Mouse (Mus musculus) G1E (cell line): ENCODE data around the gene Prcd. TPM values are rescaled to one million over a fixed set of nuclear protein-coding genes. Genes with fewer than 3 reads are reported as not detected.

Source experiments
- ATAC-seq: 2 replicates; pipeline ENCODE4 v1.8.0; 2016; ENCODE audit warnings: mild to moderate bottlenecking; ENCODE audit not compliant: insufficient number of reproducible peaks, poor library complexity, low FRiP score, severe bottlenecking; ENCODE audit errors: extremely low read depth
- DNase-seq: peaks from one replicate; pipeline ENCODE4 v3.0.0; 2012; ENCODE audit warnings: low spot score
- H3K27me3 ChIP-seq: 2 replicates; pipeline ENCODE4 v1.6.1; 2012; ENCODE audit warnings: mild to moderate bottlenecking, low read length, inconsistent platforms; ENCODE audit not compliant: insufficient read depth
- H3K36me3 ChIP-seq: replicated peaks from 2 replicates; pipeline ENCODE3; 2012; ENCODE audit warnings: mild to moderate bottlenecking, inconsistent platforms
- H3K4me1 ChIP-seq: 2 replicates; pipeline ENCODE4 v1.6.1; 2012; ENCODE audit warnings: low read depth, low read length, inconsistent platforms, mixed read lengths; ENCODE audit not compliant: insufficient read depth
- H3K4me3 ChIP-seq: 2 replicates; pipeline ENCODE4 v1.5.1; 2012; ENCODE audit warnings: low read depth, mild to moderate bottlenecking, inconsistent platforms, low read length, moderate library complexity, mixed read lengths
- H3K9me3 ChIP-seq: replicated peaks from 2 replicates; pipeline ENCODE4 v1.6.1; 2012; ENCODE audit warnings: inconsistent platforms
- CTCF ChIP-seq: IDR thresholded peaks from 2 replicates; pipeline ENCODE4 v1.5.1; 2012; ENCODE audit warnings: low read depth, low read length, inconsistent platforms, mixed read lengths
- GATA1 ChIP-seq: IDR thresholded peaks from 2 replicates; pipeline ENCODE4 v1.6.1; 2012; ENCODE audit warnings: borderline replicate concordance, low read length, inconsistent platforms, mixed read lengths
- GATA2 ChIP-seq: IDR thresholded peaks from 2 replicates; pipeline ENCODE4 v1.6.1; 2012; ENCODE audit warnings: low read depth, low read length, inconsistent platforms, borderline replicate concordance
- POLR2AphosphoS5 ChIP-seq: IDR thresholded peaks from 2 replicates; pipeline ENCODE4 v1.6.1; 2012; ENCODE audit warnings: low read depth, low read length, inconsistent platforms; ENCODE audit not compliant: insufficient replicate concordance
- TAL1 ChIP-seq: conservative IDR thresholded peaks from 2 replicates; pipeline ENCODE4 v1.6.1; 2012; ENCODE audit warnings: low read depth, low read length, inconsistent platforms, mixed read lengths
- polyA plus RNA-seq: library from polyadenylated mRNA; stranded (reverse); fragments of >175 nt; gene quantifications from 2 replicates; pipeline ENCODE4 v1.2.3, GENCODE M21; 2012
- total RNA-seq, 2 experiments: library from RNA; stranded (forward) in 1 of 2; stranded (reverse) in 1 of 2; fragments of 200-1000 nt in 1 of 2; fragments of >200 nt in 1 of 2; fragmentation: Nextera tagmentation in 1 of 2; gene quantifications; 2 replicates each; pipeline ENCODE4 v1.2.3; 2014 to 2017

Gene Prcd
- total and polyA plus RNA-seq, 3 experiments: 1.5 to 3.2 (median 2.6) TPM

DNA sequence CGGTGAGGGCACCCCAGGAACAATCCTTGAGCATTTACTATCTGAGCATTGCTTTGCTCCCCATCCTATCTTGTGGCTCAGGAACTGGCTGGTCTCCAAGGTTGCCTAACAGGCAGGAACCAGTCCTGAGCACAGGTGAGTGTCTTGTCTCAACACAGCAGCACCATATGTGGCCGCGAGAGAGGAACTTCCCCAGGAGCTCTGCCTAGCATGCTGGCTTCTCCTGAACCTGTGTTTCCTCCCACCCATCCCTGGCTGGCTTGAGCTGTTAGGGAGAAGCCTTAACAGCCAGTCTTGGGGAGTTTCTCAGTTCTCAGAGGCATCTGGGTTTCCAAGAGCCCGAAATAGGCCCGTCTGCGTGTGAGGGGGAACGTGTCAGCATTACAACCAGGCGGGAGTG is 2.0 kb upstream of the Prcd start:
- peaks cover 4% of the 10 kb centered on the region; the same call in 1 of the 2 replicates for H3K9me3 ChIP-seq
- H3K4me1 ChIP-seq: peaks cover 52% of the 10 kb centered on the region
- DNase-seq (no peak), ATAC-seq (no peak)
- no peak overlapping the region for H3K4me3 ChIP-seq
- no peak for TF ChIP-seq POLR2AphosphoS5
- no peak for TF ChIP-seq GATA1
- no peak for TF ChIP-seq TAL1
- H3K36me3 ChIP-seq: no peaks in the 10 kb centered on the region
- peaks cover 54% of the 10 kb centered on the region for H3K27me3 ChIP-seq

DNA sequence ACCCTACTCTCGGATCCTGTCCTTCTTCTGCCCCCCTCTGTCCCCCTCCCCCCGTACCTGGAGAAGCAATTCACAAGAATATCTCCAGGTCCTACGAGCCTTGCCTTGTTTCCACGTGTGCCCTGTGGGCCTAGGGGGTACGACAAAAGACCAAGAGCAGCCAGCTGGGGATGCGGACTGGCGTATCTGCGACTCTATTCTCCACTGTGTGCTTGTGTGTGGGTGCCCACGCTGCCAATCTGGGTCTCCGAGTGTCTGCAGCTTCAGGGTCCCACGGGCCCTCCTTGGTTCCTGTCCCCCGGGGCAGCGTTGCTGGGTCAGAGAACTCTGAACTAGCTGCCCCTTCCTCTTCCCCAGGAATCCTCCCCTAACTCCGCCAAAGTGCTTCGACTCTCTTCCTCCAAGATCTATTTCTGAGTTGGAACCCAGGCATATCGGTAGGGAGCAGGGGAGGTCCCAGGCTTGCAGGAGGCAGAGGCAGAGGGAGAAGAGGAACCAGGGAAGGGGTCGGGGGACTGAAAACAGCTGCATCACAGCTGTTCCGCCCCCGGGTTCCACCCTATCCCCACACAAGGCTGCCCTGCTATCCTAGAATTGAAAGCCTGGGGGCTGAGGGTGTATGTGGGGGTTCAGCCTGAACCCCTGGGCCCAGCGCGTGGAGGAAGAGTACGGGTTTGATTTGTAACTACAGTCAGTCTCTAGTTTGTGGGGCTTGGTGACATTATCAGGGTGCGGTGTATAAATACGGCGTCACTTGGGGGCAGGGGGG is 820 bp upstream of the Prcd start:
- no peaks in the 10 kb centered on the region for H3K36me3 ChIP-seq
- TF ChIP-seq CTCF: no peak
- peaks cover 54% of the 10 kb centered on the region for H3K27me3 ChIP-seq

DNA sequence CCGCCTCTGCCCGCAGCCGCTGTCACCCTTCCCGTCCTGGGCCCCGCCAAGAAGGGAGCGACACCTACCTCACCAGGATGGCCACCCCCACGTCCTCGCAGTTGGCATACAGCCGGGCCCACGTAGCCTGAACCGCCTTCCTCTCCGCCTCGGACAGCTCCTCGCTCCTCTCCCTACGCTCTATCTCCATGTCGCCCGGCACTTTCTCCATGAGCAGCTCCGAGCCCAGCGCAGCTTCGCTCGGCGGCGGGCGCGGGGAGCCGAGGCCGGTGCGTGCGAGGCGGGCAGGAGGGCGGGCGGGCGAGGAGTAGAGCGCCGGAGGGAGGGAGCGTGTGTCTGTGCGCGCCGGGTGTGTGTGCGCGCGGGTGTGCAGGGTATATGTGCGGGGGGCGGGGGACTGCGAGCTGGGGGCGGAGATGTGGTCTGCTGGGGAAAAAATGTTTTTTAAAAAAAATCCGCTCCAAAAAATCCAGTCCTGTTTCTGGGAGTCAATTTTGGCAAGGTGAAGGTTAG is 431 bp downstream of the Prcd start:
- peaks cover 52% of the 10 kb centered on the region for H3K4me1 ChIP-seq
- DNase-seq (no peak), ATAC-seq (no peak)
- peaks cover 53% of the 10 kb centered on the region for H3K27me3 ChIP-seq
- H3K9me3 ChIP-seq: peaks cover 4% of the 10 kb centered on the region; the same call in 1 of the 2 replicates
- peak overlapping the region; percentile 23; the same call in 1 of the 2 replicates for H3K4me3 ChIP-seq
- TF ChIP-seq CTCF: no peak
- no peak for TF ChIP-seq GATA2
- no peak for TF ChIP-seq GATA1
- TF ChIP-seq POLR2AphosphoS5: no peak
- TF ChIP-seq TAL1: no peak
- no peaks in the 10 kb centered on the region for H3K36me3 ChIP-seq

More for the DNA sequence above, 820 bp upstream of the Prcd start:
- ATAC-seq: no peak
- Histone ChIP-seq H3K4me1 (peaks cover 52% of the 10 kb centered on the region), H3K4me3 (no peak overlapping the region), H3K9me3 (peaks cover 4% of the 10 kb centered on the region; the same call in 1 of the 2 replicates)
- DNase-seq: no peak

DNA sequence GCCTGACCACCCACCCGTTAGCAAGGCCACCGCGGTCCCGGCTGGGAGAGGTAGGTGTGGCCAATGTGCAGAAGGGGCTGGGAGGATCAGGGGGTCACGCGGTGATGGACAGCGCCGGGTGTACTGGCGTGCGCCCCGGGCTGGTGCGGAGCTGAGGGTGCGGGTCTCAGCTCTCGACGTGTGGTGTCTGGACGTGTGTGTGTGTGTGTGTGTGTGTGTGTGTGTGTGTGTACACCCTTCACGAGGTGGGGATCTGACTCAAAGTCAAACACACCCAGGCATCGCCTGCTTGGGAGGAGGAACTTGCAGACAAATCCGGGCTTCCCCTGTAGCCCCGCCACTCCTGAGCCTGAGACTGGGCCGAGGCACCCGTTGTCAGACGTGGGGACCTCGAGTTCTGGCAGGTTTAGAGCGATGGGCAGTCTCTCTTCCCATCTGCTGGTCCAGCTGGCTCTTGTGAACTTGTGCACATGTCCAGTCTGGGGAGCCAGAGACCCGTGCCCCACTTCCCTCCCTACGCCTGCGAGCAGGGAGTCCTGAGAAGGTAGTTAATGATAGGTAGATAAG is 1.0 kb downstream of the Prcd start, which contains the start of gene Cygb:
Gene Cygb (minus strand): TSS at position 59 of the 567 bp plus-strand sequence.
- peaks cover 48% of the 10 kb centered on the region for H3K27me3 ChIP-seq
- ATAC-seq (no peak), DNase-seq (no peak)
- peaks cover 52% of the 10 kb centered on the region for H3K4me1 ChIP-seq
- peaks cover 4% of the 10 kb centered on the region; the same call in 1 of the 2 replicates for H3K9me3 ChIP-seq
- no peak for TF ChIP-seq POLR2AphosphoS5
- no peak for TF ChIP-seq TAL1
- TF ChIP-seq GATA1: no peak
- TF ChIP-seq CTCF: no peak
- TF ChIP-seq GATA2: no peak
- H3K36me3 ChIP-seq: no peaks in the 10 kb centered on the region
- H3K4me3 ChIP-seq: peak within 1 kb of the TSS; percentile 23; the same call in 1 of the 2 replicates

DNA sequence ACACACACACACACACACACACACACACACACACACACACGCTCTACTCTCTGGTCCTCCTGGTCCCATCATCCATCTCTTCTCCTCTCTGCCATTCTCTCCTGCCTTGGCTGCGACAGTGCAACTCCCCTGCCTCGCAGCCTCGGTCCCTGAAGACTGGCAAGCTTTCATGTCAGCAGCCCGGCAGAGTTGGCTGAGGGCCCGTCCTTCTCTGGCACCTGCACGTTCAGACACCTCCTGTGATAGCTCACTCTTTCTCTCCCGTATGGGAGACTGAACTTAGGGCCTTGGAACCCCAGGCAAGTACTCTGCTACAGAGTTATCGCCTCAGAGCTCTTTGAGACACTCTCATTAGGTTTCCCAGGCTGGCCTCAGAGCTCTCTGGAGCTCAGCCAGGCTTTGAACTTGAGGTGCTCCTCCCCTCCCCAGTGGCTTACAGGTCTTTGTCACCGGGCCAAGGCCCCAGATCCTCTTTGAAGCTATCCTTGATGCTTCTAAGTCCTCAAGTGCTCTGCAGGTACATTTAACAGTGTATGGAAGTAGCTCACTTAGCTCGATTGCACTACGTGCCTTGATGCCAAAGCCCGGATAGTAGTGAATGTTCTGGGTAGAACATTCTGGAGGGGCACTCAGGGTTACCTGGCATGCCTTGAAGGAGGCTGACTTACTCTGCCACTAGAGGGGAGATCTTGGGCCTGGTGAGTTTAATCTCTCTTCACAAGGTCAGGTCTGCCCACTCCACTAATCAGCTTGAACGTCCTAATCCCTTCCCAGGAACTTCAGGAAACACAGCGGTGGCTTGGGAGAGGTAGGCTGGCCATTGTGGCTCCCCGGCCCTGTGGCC is 3.2 kb downstream of the Prcd start:
- no peak for TF ChIP-seq GATA1
- peaks cover 4% of the 10 kb centered on the region; the same call in 1 of the 2 replicates for H3K9me3 ChIP-seq
- H3K36me3 ChIP-seq: no peaks in the 10 kb centered on the region
- peaks cover 65% of the 10 kb centered on the region for H3K4me1 ChIP-seq
- DNase-seq (no peak), ATAC-seq (no peak)
- peak overlapping the region; percentile 69; the same call in 1 of the 2 replicates for H3K4me3 ChIP-seq
- peaks cover 35% of the 10 kb centered on the region for H3K27me3 ChIP-seq

DNA sequence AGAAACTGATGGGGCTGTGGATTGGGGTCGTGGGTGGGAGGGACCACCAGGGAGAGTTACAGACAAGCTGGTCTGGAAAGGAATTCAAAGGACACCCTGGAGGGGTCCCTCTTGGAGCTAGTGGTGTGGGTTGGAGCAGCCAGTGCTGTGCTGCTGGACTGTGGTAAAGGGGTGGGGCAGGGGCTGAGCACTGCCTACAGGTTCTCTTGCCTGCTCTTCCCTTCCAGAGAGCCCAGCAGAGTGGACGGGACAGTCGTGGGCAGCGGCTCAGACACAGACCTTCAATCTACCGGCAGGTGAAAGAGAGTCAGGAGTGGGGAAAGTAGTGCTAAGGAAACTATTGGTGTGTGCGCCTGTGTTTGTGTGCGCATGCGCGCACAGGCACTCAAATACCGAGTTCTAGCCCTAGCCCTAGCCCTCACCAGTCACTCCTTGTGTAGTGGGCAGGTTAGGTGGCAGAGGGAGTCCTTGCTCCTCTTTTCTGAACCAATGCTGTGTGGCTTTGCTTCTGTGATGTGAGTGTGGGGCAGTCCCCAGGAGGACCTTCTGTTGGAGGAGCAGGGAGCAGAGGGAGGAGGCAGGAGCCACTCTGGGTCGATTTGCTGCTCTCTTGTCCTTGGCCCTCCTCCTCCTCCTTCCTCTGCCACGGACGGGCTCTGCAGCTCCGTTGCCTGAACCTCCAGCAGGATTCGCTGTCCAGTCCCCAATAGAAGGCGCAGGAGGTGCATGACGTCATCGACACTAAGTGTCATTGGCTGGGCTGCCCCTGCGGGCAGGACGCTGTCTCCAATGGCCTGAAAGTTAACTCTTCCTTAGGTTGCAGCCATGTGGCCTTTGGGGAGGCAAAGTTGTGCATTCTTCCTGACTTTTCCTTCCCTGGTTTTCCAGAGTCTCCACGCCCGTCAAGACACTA is 4.2 kb downstream of the Prcd start:
- TF ChIP-seq GATA1 (no peak), POLR2AphosphoS5 (no peak), CTCF (no peak), TAL1 (no peak), GATA2 (no peak)
- peak; percentile 99 for ATAC-seq
- Histone ChIP-seq H3K9me3 (peaks cover 4% of the 10 kb centered on the region; the same call in 1 of the 2 replicates), H3K27me3 (peaks cover 35% of the 10 kb centered on the region), H3K4me1 (peaks cover 72% of the 10 kb centered on the region), H3K4me3 (peak overlapping the region; percentile 69), H3K36me3 (no peaks in the 10 kb centered on the region)
- peak; percentile 98 for DNase-seq
